Mouse (Mus musculus): ENCODE results near the gene Slc9a5. TPM values are rescaled to one million over a fixed set of nuclear protein-coding genes. Genes with fewer than 3 reads are reported as not detected.

Gene Slc9a5
- polyA plus RNA-seq, 1 experiment from 2014 or later = 0.29 TPM

- peaks cover 40% of the 10 kb centered on the region for H3K36me3 ChIP-seq (ENCODE audit: control insufficient read depth, insufficient read depth, low read length)
- peaks cover 11% of the 10 kb centered on the region for H3K4me1 ChIP-seq (replicated peaks; ENCODE audit: control insufficient read depth, insufficient read depth)
- no peak for TF ChIP-seq EP300 (optimal IDR thresholded peaks at IDR 0.05)
- H3K27ac ChIP-seq (replicated peaks) = no peak overlapping the region
- no peak for ATAC-seq (ENCODE audit: low FRiP score, low TSS enrichment)
- no peaks in the 10 kb centered on the region for H3K9me3 ChIP-seq (ENCODE audit: control insufficient read depth, low read length)
- H3K9ac ChIP-seq (ENCODE audit: low read length) = no peak overlapping the region
- no peak for DNase-seq (ENCODE audit: low spot score)
- 93% methylated on average over 12 of the region's 12 CpGs for WGBS
- H3K27me3 ChIP-seq (ENCODE audit: control insufficient read depth, insufficient read depth, low read length) = no peaks in the 10 kb centered on the region
- H3K4me2 ChIP-seq (replicated peaks; ENCODE audit: low read depth) = no peak overlapping the region
- no peak overlapping the region for H3K4me3 ChIP-seq (ENCODE audit: low read depth, low read length)
These were observed 18.3 kb upstream of the Slc9a5 start for GRCm38 (mm10) chr8:105330325-105330724.

GRCm38 (mm10) chr8:105331469-105331868, 17.2 kb upstream of the Slc9a5 start:
- H3K9ac ChIP-seq (ENCODE audit: low read length) = no peak overlapping the region
- H3K36me3 ChIP-seq (ENCODE audit: control insufficient read depth, insufficient read depth, low read length) = peaks cover 49% of the 10 kb centered on the region
- ATAC-seq (ENCODE audit: low FRiP score, low TSS enrichment) (no peak), DNase-seq (ENCODE audit: low spot score) (no peak)
- H3K4me3 ChIP-seq (ENCODE audit: low read depth, low read length) = no peak overlapping the region
- peaks cover 7% of the 10 kb centered on the region; the same call in 1 of the 2 replicates for H3K4me1 ChIP-seq (replicated peaks; ENCODE audit: control insufficient read depth, insufficient read depth)
- H3K4me2 ChIP-seq (replicated peaks; ENCODE audit: low read depth) = no peak overlapping the region
- no peaks in the 10 kb centered on the region for H3K9me3 ChIP-seq (ENCODE audit: control insufficient read depth, low read length)
- 96% methylated on average over 22 of the region's 22 CpGs for WGBS
- H3K27ac ChIP-seq (replicated peaks) = no peak overlapping the region
- no peak for TF ChIP-seq CTCF (IDR thresholded peaks at IDR 0.05; ENCODE audit: low read depth)
- no peak for TF ChIP-seq EP300 (optimal IDR thresholded peaks at IDR 0.05)
- no peaks in the 10 kb centered on the region for H3K27me3 ChIP-seq (ENCODE audit: control insufficient read depth, insufficient read depth, low read length)

GRCm38 (mm10) chr8:105331931-105332330, 16.7 kb upstream of the Slc9a5 start:
- WGBS = 92% methylated on average over 9 of the region's 9 CpGs
- H3K27ac ChIP-seq (replicated peaks) = no peak overlapping the region
- H3K4me1 ChIP-seq (replicated peaks; ENCODE audit: control insufficient read depth, insufficient read depth) = peaks cover 5% of the 10 kb centered on the region; the same call in 1 of the 2 replicates
- no peak for ATAC-seq (ENCODE audit: low FRiP score, low TSS enrichment)
- no peaks in the 10 kb centered on the region for H3K27me3 ChIP-seq (ENCODE audit: control insufficient read depth, insufficient read depth, low read length)
- no peak overlapping the region for H3K4me2 ChIP-seq (replicated peaks; ENCODE audit: low read depth)
- TF ChIP-seq EP300 (optimal IDR thresholded peaks at IDR 0.05) (no peak), CTCF (IDR thresholded peaks at IDR 0.05; ENCODE audit: low read depth) (no peak)
- H3K9ac ChIP-seq (ENCODE audit: low read length) = no peak overlapping the region
- DNase-seq (ENCODE audit: low spot score) = no peak
- peaks cover 52% of the 10 kb centered on the region for H3K36me3 ChIP-seq (ENCODE audit: control insufficient read depth, insufficient read depth, low read length)
- H3K4me3 ChIP-seq (ENCODE audit: low read depth, low read length) = no peak overlapping the region
- no peaks in the 10 kb centered on the region for H3K9me3 ChIP-seq (ENCODE audit: control insufficient read depth, low read length)

GRCm38 (mm10) chr8:105332523-105332922, 16.1 kb upstream of the Slc9a5 start:
- no peak overlapping the region for H3K27ac ChIP-seq (replicated peaks)
- TF ChIP-seq EP300 (optimal IDR thresholded peaks at IDR 0.05) (no peak), CTCF (IDR thresholded peaks at IDR 0.05; ENCODE audit: low read depth) (no peak)
- DNase-seq (ENCODE audit: low spot score) (no peak), ATAC-seq (ENCODE audit: low FRiP score, low TSS enrichment) (peak; percentile 35)
- no peaks in the 10 kb centered on the region for H3K9me3 ChIP-seq (ENCODE audit: control insufficient read depth, low read length)
- H3K4me1 ChIP-seq (replicated peaks; ENCODE audit: control insufficient read depth, insufficient read depth) = no peaks in the 10 kb centered on the region
- no peak overlapping the region for H3K4me3 ChIP-seq (ENCODE audit: low read depth, low read length)
- no peaks in the 10 kb centered on the region for H3K27me3 ChIP-seq (ENCODE audit: control insufficient read depth, insufficient read depth, low read length)
- H3K4me2 ChIP-seq (replicated peaks; ENCODE audit: low read depth) = no peak overlapping the region
- H3K9ac ChIP-seq (ENCODE audit: low read length) = no peak overlapping the region
- WGBS = 64% methylated on average over 2 of the region's 2 CpGs
- H3K36me3 ChIP-seq (ENCODE audit: control insufficient read depth, insufficient read depth, low read length) = peaks cover 52% of the 10 kb centered on the region

- H3K9me3 ChIP-seq (ENCODE audit: control insufficient read depth, low read length) = no peaks in the 10 kb centered on the region
- peaks cover 10% of the 10 kb centered on the region for H3K4me1 ChIP-seq (replicated peaks; ENCODE audit: control insufficient read depth, insufficient read depth)
- H3K27ac ChIP-seq (replicated peaks) = no peak overlapping the region
- no peak for DNase-seq (ENCODE audit: low spot score)
- H3K27me3 ChIP-seq (ENCODE audit: control insufficient read depth, insufficient read depth, low read length) = no peaks in the 10 kb centered on the region
- H3K9ac ChIP-seq (ENCODE audit: low read length) = no peak overlapping the region
- ATAC-seq (ENCODE audit: low FRiP score, low TSS enrichment) = no peak
- no peak overlapping the region for H3K4me3 ChIP-seq (ENCODE audit: low read depth, low read length)
- WGBS = 71% methylated on average over 32 of the region's 32 CpGs
- H3K4me2 ChIP-seq (replicated peaks; ENCODE audit: low read depth) = no peak overlapping the region
- peaks cover 28% of the 10 kb centered on the region for H3K36me3 ChIP-seq (ENCODE audit: control insufficient read depth, insufficient read depth, low read length)
- TF ChIP-seq CTCF (IDR thresholded peaks at IDR 0.05; ENCODE audit: low read depth) = no peak
- no peak for TF ChIP-seq EP300 (optimal IDR thresholded peaks at IDR 0.05)
These were observed 12.1 kb upstream of the Slc9a5 start for GRCm38 (mm10) chr8:105336373-105337130.

GRCm38 (mm10) chr8:105338992-105339391, 9.7 kb upstream of the Slc9a5 start:
- H3K4me1 ChIP-seq (replicated peaks; ENCODE audit: control insufficient read depth, insufficient read depth) = peaks cover 11% of the 10 kb centered on the region
- H3K4me3 ChIP-seq (ENCODE audit: low read depth, low read length) = no peak overlapping the region
- ATAC-seq (ENCODE audit: low FRiP score, low TSS enrichment) = no peak
- no peaks in the 10 kb centered on the region for H3K9me3 ChIP-seq (ENCODE audit: control insufficient read depth, low read length)
- 40% methylated on average over 4 of the region's 4 CpGs for WGBS
- no peaks in the 10 kb centered on the region for H3K27me3 ChIP-seq (ENCODE audit: control insufficient read depth, insufficient read depth, low read length)
- H3K27ac ChIP-seq (replicated peaks) = peak overlapping the region; percentile 14; the same call in 1 of the 2 replicates
- no peak overlapping the region for H3K9ac ChIP-seq (ENCODE audit: low read length)
- no peak overlapping the region for H3K4me2 ChIP-seq (replicated peaks; ENCODE audit: low read depth)
- H3K36me3 ChIP-seq (ENCODE audit: control insufficient read depth, insufficient read depth, low read length) = peaks cover 19% of the 10 kb centered on the region
- no peak for DNase-seq (ENCODE audit: low spot score)
- TF ChIP-seq CTCF (IDR thresholded peaks at IDR 0.05; ENCODE audit: low read depth) (no peak), EP300 (optimal IDR thresholded peaks at IDR 0.05) (no peak)

Data from stomach, postnatal 0 days (tissue).